Comparison of ENCODE assay signal across 15 mouse cellular contexts in the genomic region with DNA sequence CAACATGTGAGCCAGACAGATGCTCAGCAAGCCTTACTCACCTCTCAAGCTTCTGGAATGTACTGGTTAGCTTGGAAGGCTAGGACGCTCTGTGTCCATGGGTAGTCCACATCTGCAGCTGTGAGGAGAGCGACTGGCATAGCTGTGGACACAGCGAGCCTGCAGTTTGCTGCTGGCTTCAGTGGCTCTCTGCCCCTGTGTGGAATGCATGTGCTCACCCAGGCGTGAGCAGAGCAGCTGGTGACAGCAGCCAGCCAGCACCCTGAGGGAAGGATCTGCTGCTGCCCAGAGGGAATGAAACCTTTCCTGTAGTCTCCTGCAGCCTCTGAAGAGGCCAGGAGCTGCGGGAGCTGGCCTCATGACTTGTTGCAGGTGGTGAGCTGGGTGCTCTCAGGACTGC. TPM values are rescaled to one million over a fixed set of nuclear protein-coding genes. Genes with fewer than 3 reads are reported as not detected.
DNase-seq lines count a peak whose midpoint lies in the region; ATAC-seq lines count a peak whose summit lies in the region.
"Had no signal": no experiment of that assay in that cellular context is flagged by ENCODE, and none has a peak within 500 bp of the region (broad histone marks: within the 10 kb centered on the region; RNA-seq: fewer than 3 reads in every experiment).

No protein-coding gene starts in this region.

- H3K4me2 ChIP-seq in hindbrain, embryonic 16.5 days (ENCODE audit: low read length): no peak overlapping the region
- H3K4me2 ChIP-seq in heart, embryonic 13.5 days: peak overlapping the region; percentile 20
- H3K4me2 ChIP-seq: liver, embryonic 15.5 days had no signal

- no peak overlapping the region for H3K4me3 ChIP-seq in hindbrain, embryonic 16.5 days (ENCODE audit: low read length)
- no peak overlapping the region for H3K4me3 ChIP-seq in hindbrain, embryonic 10.5 days
- H3K4me3 ChIP-seq in heart, embryonic 13.5 days: no peak overlapping the region
- H3K4me3 ChIP-seq: embryonic facial prominence, embryonic 10.5 days; liver, embryonic 15.5 days had no signal

- WGBS in hindbrain, embryonic 16.5 days: 72% methylated on average over 5 of the region's 5 CpGs
- 79% methylated on average over 5 of the region's 5 CpGs for WGBS in hindbrain, embryonic 10.5 days
- WGBS in heart, embryonic 13.5 days: 47% methylated on average over 5 of the region's 5 CpGs

- no peaks in the 10 kb centered on the region for H3K9me3 ChIP-seq in hindbrain, embryonic 16.5 days (ENCODE audit: control insufficient read depth, low read length)
- no peaks in the 10 kb centered on the region for H3K9me3 ChIP-seq in hindbrain, embryonic 10.5 days
- H3K9me3 ChIP-seq in heart, embryonic 13.5 days: no peaks in the 10 kb centered on the region
- H3K9me3 ChIP-seq: embryonic facial prominence, embryonic 10.5 days; liver, embryonic 15.5 days had no signal

- no peak overlapping the region for H3K9ac ChIP-seq in hindbrain, embryonic 16.5 days (ENCODE audit: low read depth, low read length)
- peak overlapping the region; percentile 62; the same call in 1 of the 2 replicates for H3K9ac ChIP-seq in heart, embryonic 13.5 days
- H3K9ac ChIP-seq: liver, embryonic 15.5 days had no signal

- no peaks in the 10 kb centered on the region for H3K27me3 ChIP-seq in hindbrain, embryonic 16.5 days (replicated peaks; ENCODE audit: control insufficient read depth, insufficient read depth, low read length)
- no peaks in the 10 kb centered on the region for H3K27me3 ChIP-seq in hindbrain, embryonic 10.5 days (ENCODE audit: insufficient read depth, poor library complexity, severe bottlenecking)
- no peaks in the 10 kb centered on the region for H3K27me3 ChIP-seq in heart, embryonic 13.5 days (replicated peaks)
- H3K27me3 ChIP-seq: liver, embryonic 15.5 days had no signal

- H3K36me3 ChIP-seq in hindbrain, embryonic 16.5 days (ENCODE audit: control insufficient read depth, insufficient read depth, low read length): peaks cover 60% of the 10 kb centered on the region
- peaks cover 99% of the 10 kb centered on the region for H3K36me3 ChIP-seq in hindbrain, embryonic 10.5 days
- H3K36me3 ChIP-seq in heart, embryonic 13.5 days: peaks cover 98% of the 10 kb centered on the region

- H3K4me1 ChIP-seq in hindbrain, embryonic 16.5 days (ENCODE audit: control insufficient read depth, insufficient read depth, low read depth, low read length): no peaks in the 10 kb centered on the region
- H3K4me1 ChIP-seq in hindbrain, embryonic 10.5 days (replicated peaks): peaks cover 4% of the 10 kb centered on the region
- peaks cover 45% of the 10 kb centered on the region for H3K4me1 ChIP-seq in heart, embryonic 13.5 days
- H3K4me1 ChIP-seq: liver, embryonic 15.5 days had no signal

- peak; percentile 34; the same call in 1 of the 2 replicates for ATAC-seq in hindbrain, embryonic 16.5 days
- peak; percentile 41; the same call in 1 of the 2 replicates for ATAC-seq in heart, embryonic 13.5 days (ENCODE audit: extremely low read depth, insufficient number of reproducible peaks, low FRiP score, low TSS enrichment)

- peak; percentile 18 for DNase-seq in adrenal gland, adult 2 months
- no peak for DNase-seq in adrenal gland, adult 18-20 months (ENCODE audit: low spot score in 2 of 2)
- no peak for DNase-seq in hindbrain, embryonic 10.5 days (ENCODE audit: low spot score)
- peak; percentile 19 for DNase-seq in A20 (ENCODE audit: low read depth, low spot score)
- no peak for DNase-seq in frontal cortex, postnatal 10 days (ENCODE audit: low spot score in 2 of 2)
- no peak for DNase-seq in neural tube, embryonic 10.5 days (ENCODE audit: extremely low spot score, low spot score)
- DNase-seq: cerebellum, adult 11-12 months; midbrain, embryonic 14.5 days; thymus, postnatal 14 days had no signal

- 0 out of 2 replicates have a peak overlapping the region, but pooled peaks have one; percentile 29 for H3K27ac ChIP-seq in hindbrain, embryonic 16.5 days (ENCODE audit: low read depth, low read length)
- H3K27ac ChIP-seq in hindbrain, embryonic 10.5 days: no peak overlapping the region
- peak overlapping the region; percentile 93 for H3K27ac ChIP-seq in heart, embryonic 13.5 days (replicated peaks)
- H3K27ac ChIP-seq: embryonic facial prominence, embryonic 10.5 days; liver, embryonic 15.5 days had no signal

RNA-seq across cellular contexts. Expression of gene Tex29, which starts 19.7 kb away (rescaled TPM):
- not detected for total RNA-seq in adrenal gland, adult 2 months (2021)
- 0.16 TPM in 1 of 2 replicates, not detected in the other for polyA plus RNA-seq in adrenal gland, adult 2 months (2012; rRNA removed)
- total RNA-seq in adrenal gland, adult 18-20 months (2021): under 1 TPM in 1 of 2 experiments, not detected in 1; 0.70 TPM
- 0.26 and 0.49 TPM in 2 replicates for polyA plus RNA-seq in hindbrain, embryonic 16.5 days (2015; fragmentation: Nextera tagmentation; extraction: Ambion mirVana)
- polyA plus RNA-seq in hindbrain, embryonic 10.5 days (2016; fragmentation: Nextera tagmentation; extraction: Ambion mirVana): 0.27 TPM in 1 of 2 replicates, not detected in the other
- polyA plus RNA-seq in heart, embryonic 13.5 days (2015; fragmentation: Nextera tagmentation; extraction: Ambion mirVana): 0.48 and 0.51 TPM in 2 replicates
- total RNA-seq: adrenal gland, postnatal 4 days; heart, postnatal 14 days had no signal
- polyA plus RNA-seq: embryonic facial prominence, embryonic 10.5 days; liver, embryonic 15.5 days; midbrain, embryonic 14.5 days had no signal

Comparison
In these comparisons a context has a peak if more than half of its experiments do, and no peak if none do; other contexts are left out.
1. DNase-seq: peak in adrenal gland, adult 2 months (single experiment) and A20 (single experiment); none in adrenal gland, adult 18-20 months (0 of 2), hindbrain, embryonic 10.5 days (single experiment), frontal cortex, postnatal 10 days (0 of 2) and neural tube, embryonic 10.5 days (single experiment).